Mouse (Mus musculus) liver, embryonic 12.5 days (tissue): ENCODE measurements around the gene Tns4. TPM values are rescaled to one million over a fixed set of nuclear protein-coding genes. Genes with fewer than 3 reads are reported as not detected.

Experiments used
- ATAC-seq: fragments of 200-750 bp; cut with Nextera tagmentation; 2 replicates; pipeline ENCODE4 v1.8.0; 2017; ENCODE audit warnings: moderate number of reproducible peaks, mild to moderate bottlenecking, moderate library complexity
- H3K27ac ChIP-seq: fragments of 300-500 bp; sonication (generic); 2 replicates; pipeline ENCODE4 v1.5.1; 2016; ENCODE audit warnings: mild to moderate bottlenecking
- H3K27me3 ChIP-seq: fragments of 300-500 bp; sonication (generic); replicated peaks from 2 replicates; pipeline ENCODE4 v1.6.1; 2016; ENCODE audit warnings: mild to moderate bottlenecking, moderate library complexity
- H3K36me3 ChIP-seq: fragments of 300-500 bp; sonication (generic); 2 replicates; pipeline ENCODE4 v1.6.1; 2016; ENCODE audit warnings: mild to moderate bottlenecking, moderate library complexity
- H3K4me1 ChIP-seq: fragments of 300-500 bp; sonication (generic); 2 replicates; pipeline ENCODE4 v1.6.1; 2016
- H3K4me2 ChIP-seq: fragments of 300-500 bp; sonication (generic); 2 replicates; pipeline ENCODE4 v1.6.1; 2016; ENCODE audit warnings: mild to moderate bottlenecking, moderate library complexity
- H3K4me3 ChIP-seq: fragments of 300-500 bp; sonication (generic); 2 replicates; pipeline ENCODE4 v1.5.1; 2016; ENCODE audit warnings: mild to moderate bottlenecking, moderate library complexity
- H3K9ac ChIP-seq: fragments of 300-500 bp; sonication (generic); 2 replicates; pipeline ENCODE4 v1.6.1; 2016; ENCODE audit warnings: mild to moderate bottlenecking, moderate library complexity
- H3K9me3 ChIP-seq: fragments of 300-500 bp; sonication (generic); replicated peaks from 2 replicates; pipeline ENCODE4 v1.6.1; 2016; ENCODE audit warnings: mild to moderate bottlenecking, moderate library complexity
- WGBS: fragments of 180-500 bp; shearing (Covaris S2); methylation state at CpG from one replicate; pipeline ENCODE4 v1.1.7; 2016; ENCODE audit not compliant: insufficient replicate concordance; 5-methylcytosine and 5-hydroxymethylcytosine counted together
- polyA plus RNA-seq: library from polyadenylated mRNA; unstranded; fragments of >200 nt; fragmentation: Nextera tagmentation; extraction: Ambion mirVana; gene quantifications from 2 replicates; pipeline ENCODE4 v1.2.1, GENCODE M21; 2016

Gene Tns4
- polyA plus RNA-seq, 1 experiment from 2014 or later, result 0.17 TPM

GRCm38 (mm10) chr11:99019844-99020243 lies 69.3 kb downstream of the Tns4 start:
- peaks cover 83% of the 10 kb centered on the region for H3K36me3 ChIP-seq
- H3K27ac ChIP-seq, result no peak overlapping the region
- no peak overlapping the region for H3K9ac ChIP-seq
- WGBS, result 90% methylated on average over 6 of the region's 6 CpGs
- H3K4me1 ChIP-seq, result peaks cover 37% of the 10 kb centered on the region
- no peaks in the 10 kb centered on the region for H3K9me3 ChIP-seq
- no peak for ATAC-seq
- no peak overlapping the region for H3K4me3 ChIP-seq
- peak overlapping the region; percentile 7; the same call in 1 of the 2 replicates for H3K4me2 ChIP-seq
- no peaks in the 10 kb centered on the region for H3K27me3 ChIP-seq

Other genes starting within 250 kb of the Tns4 start
- gene Wipf2, start 225.7 kb downstream of the Tns4 start, polyA plus RNA-seq, result 2.0 and 2.2 TPM in 2 replicates
- 86.5 and 89.9 TPM in 2 replicates for gene Cdc6, start 181.5 kb downstream of the Tns4 start, polyA plus RNA-seq
- gene Rara, start 161.5 kb downstream of the Tns4 start, polyA plus RNA-seq, result 6.8 and 7.1 TPM in 2 replicates
- not detected in 2 replicates for gene Gjd3, start 106.3 kb downstream of the Tns4 start, polyA plus RNA-seq
- 249 and 261 TPM in 2 replicates for gene Top2a, start 65.1 kb downstream of the Tns4 start, polyA plus RNA-seq
- 236 TPM in 2 replicates for gene Igfbp4, start 48.1 kb downstream of the Tns4 start, polyA plus RNA-seq
- 0.39 and 0.44 TPM in 2 replicates for gene Ccr7, start 65.8 kb upstream of the Tns4 start, polyA plus RNA-seq
- gene Smarce1, start 141.7 kb upstream of the Tns4 start, polyA plus RNA-seq, result 114 and 115 TPM in 2 replicates
- gene Krt222, start 154.8 kb upstream of the Tns4 start, polyA plus RNA-seq, result 0.04 and 0.08 TPM in 2 replicates
- not detected in 2 replicates for gene Krt24, start 196.0 kb upstream of the Tns4 start, polyA plus RNA-seq
- not detected in 2 replicates for gene Krt25, start 233.6 kb upstream of the Tns4 start, polyA plus RNA-seq
- not detected in 2 replicates for gene Krt26, start 248.7 kb upstream of the Tns4 start, polyA plus RNA-seq